Mouse (Mus musculus): Measurements from ENCODE around the gene Znrf2.

DNA sequence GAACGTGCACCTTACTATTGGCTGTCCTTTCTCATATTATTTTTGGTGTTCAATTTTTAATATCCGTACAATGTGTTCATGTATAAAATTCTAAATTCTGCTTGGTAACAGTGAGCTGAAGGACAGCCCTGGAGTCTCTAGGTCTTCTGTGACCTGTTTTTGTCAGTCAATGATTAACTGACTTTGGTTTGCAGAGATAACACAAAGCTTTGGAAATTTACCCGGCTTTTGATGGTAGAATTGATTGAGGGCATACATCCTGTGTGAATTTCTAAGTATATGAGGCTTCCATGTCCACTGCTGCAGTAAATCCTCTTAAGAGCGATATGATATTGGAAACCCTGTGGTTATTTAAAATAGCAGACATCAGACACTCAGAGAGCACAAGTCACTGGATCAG is 26.6 kb upstream of the Znrf2 start:
- TF ChIP-seq CTCF (IDR thresholded peaks at IDR 0.05; ENCODE audit: borderline replicate concordance, insufficient read depth, low read depth, low read length): no peak
- no peak for TF ChIP-seq POLR2A (IDR thresholded peaks at IDR 0.05; ENCODE audit: borderline replicate concordance, insufficient read depth, low read length)

Measured in cerebellum, adult 2 months (tissue).